Mouse (Mus musculus): ENCODE results near the gene Lypd6b. TPM values are rescaled to one million over a fixed set of nuclear protein-coding genes. Genes with fewer than 3 reads are reported as not detected.

Lypd6b gene
- polyA plus RNA-seq, 1 experiment from 2014 or later: 8.9 TPM

DNA sequence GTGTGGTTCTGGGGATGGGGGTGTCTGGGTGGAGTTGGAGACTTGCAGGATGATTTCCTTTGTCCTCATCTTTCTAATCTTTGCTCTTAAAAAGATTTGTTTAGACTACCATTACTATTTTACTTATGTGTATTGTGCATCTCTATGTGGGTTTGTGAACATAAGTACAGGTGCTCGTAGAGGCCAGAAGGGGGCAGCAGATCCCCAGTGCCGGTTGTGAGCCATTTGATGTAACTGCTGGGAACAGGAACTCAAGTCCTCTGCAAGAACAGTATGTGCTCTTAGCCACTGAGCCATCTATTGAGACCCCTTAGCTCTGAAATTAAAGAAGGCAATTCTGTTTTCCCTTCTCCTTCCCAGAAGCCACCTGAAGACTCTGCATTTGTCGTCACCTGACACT lies 183.5 kb downstream of the Lypd6b start:
- no peaks in the 10 kb centered on the region for H3K36me3 ChIP-seq (ENCODE audit: insufficient read depth, low read length)
- H3K4me3 ChIP-seq (replicated peaks; ENCODE audit: low read depth, low read length): no peak overlapping the region
- H3K27me3 ChIP-seq (ENCODE audit: insufficient read depth, low read length): no peaks in the 10 kb centered on the region
- H3K27ac ChIP-seq: no peak overlapping the region
- no peak overlapping the region for H3K4me2 ChIP-seq (ENCODE audit: low read length)
- ATAC-seq (replicated peaks; ENCODE audit: low FRiP score, low read depth) (no peak), DNase-seq (ENCODE audit: low spot score) (no peak)
- H3K4me1 ChIP-seq (replicated peaks; ENCODE audit: insufficient read depth, low read length): no peaks in the 10 kb centered on the region
- 93% methylated on average over 3 of the region's 3 CpGs for WGBS
- TF ChIP-seq CTCF (IDR thresholded peaks at IDR 0.05; ENCODE audit: low read depth): peak; percentile 21; the same call in 1 of the 2 replicates
- H3K9ac ChIP-seq (ENCODE audit: low read depth, low read length): no peak overlapping the region
- H3K9me3 ChIP-seq (replicated peaks; ENCODE audit: low read length): no peaks in the 10 kb centered on the region

DNA sequence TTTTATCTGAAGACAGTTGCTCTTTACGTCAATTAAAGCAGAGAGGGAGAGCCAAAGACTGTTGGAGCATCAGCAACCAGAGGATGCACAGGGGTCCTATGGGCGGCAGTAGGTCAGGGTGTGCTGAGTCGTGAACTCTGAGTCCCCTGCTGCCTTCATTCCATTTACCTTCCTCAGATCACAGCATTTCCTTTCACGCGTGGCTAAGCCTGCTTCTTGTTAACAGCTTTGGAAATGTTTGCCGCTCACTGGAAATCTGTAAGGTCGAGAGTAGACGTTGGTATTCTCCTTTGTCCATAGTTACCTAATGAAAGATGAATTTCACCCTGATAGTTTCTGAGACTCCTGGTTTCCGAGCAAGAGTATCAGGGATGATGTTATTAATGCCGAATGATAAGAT lies 191.1 kb downstream of the Lypd6b start:
- Histone ChIP-seq H3K36me3 (ENCODE audit: insufficient read depth, low read length) (no peaks in the 10 kb centered on the region), H3K9me3 (replicated peaks; ENCODE audit: low read length) (no peaks in the 10 kb centered on the region), H3K27me3 (ENCODE audit: insufficient read depth, low read length) (no peaks in the 10 kb centered on the region), H3K4me1 (replicated peaks; ENCODE audit: insufficient read depth, low read length) (no peaks in the 10 kb centered on the region), H3K27ac (no peak overlapping the region), H3K4me3 (replicated peaks; ENCODE audit: low read depth, low read length) (no peak overlapping the region), H3K4me2 (ENCODE audit: low read length) (no peak overlapping the region), H3K9ac (ENCODE audit: low read depth, low read length) (no peak overlapping the region)
- ATAC-seq (replicated peaks; ENCODE audit: low FRiP score, low read depth) (no peak), DNase-seq (ENCODE audit: low spot score) (peak; percentile 10)
- no peak for TF ChIP-seq CTCF (IDR thresholded peaks at IDR 0.05; ENCODE audit: low read depth)
- 52% methylated on average over 10 of the region's 10 CpGs for WGBS

DNA sequence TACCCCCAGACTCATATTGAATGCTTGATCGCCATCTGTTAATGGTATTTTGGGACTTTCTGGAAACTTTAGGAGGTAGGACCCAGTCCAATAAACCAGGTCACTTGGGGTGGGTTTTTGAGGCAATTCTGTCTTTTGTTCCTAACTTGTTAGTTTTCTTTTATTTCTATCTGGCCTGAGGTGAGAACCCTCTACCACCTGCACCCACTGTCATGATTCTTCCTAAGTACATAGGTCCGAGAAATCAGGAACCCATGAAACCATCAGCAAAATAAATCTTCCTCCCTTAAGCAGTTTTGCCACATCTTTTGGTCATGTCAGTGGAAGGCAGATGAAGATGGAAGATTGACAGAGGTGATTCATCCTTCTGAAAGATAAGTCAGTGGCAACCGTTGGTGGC lies 192.5 kb downstream of the Lypd6b start:
- Histone ChIP-seq H3K4me1 (replicated peaks; ENCODE audit: insufficient read depth, low read length) (no peaks in the 10 kb centered on the region), H3K9me3 (replicated peaks; ENCODE audit: low read length) (no peaks in the 10 kb centered on the region), H3K27me3 (ENCODE audit: insufficient read depth, low read length) (no peaks in the 10 kb centered on the region), H3K27ac (no peak overlapping the region), H3K9ac (ENCODE audit: low read depth, low read length) (no peak overlapping the region), H3K4me3 (replicated peaks; ENCODE audit: low read depth, low read length) (no peak overlapping the region), H3K4me2 (ENCODE audit: low read length) (no peak overlapping the region), H3K36me3 (ENCODE audit: insufficient read depth, low read length) (no peaks in the 10 kb centered on the region)
- no peak for DNase-seq (ENCODE audit: low spot score)
- TF ChIP-seq CTCF (IDR thresholded peaks at IDR 0.05; ENCODE audit: low read depth): no peak
- 81% methylated on average over 3 of the region's 3 CpGs for WGBS
- no peak for ATAC-seq (replicated peaks; ENCODE audit: low FRiP score, low read depth)

DNA sequence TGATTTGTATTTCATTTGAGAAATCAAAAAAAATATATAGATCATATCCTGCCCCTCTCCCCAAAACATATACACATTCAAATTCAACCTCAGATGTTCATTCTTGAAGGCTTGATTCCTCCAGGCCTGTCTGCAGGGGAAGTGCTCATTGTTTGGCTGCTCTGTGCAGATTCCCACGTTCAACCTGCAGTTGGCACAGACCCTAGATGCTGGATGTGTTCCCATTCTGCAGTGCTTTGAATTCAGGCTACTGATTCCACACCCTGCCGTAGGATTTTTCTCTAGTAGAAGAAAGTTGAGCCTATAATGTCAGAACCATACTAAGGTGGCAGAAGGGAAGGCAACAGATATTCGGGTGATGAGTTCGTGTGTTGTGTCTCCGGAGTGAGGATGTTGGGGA lies 195.5 kb downstream of the Lypd6b start:
- ATAC-seq (replicated peaks; ENCODE audit: low FRiP score, low read depth) (no peak), DNase-seq (ENCODE audit: low spot score) (no peak)
- Histone ChIP-seq H3K9me3 (replicated peaks; ENCODE audit: low read length) (no peaks in the 10 kb centered on the region), H3K9ac (ENCODE audit: low read depth, low read length) (no peak overlapping the region), H3K4me1 (replicated peaks; ENCODE audit: insufficient read depth, low read length) (peaks cover 5% of the 10 kb centered on the region; the same call in 1 of the 2 replicates), H3K27ac (no peak overlapping the region), H3K4me3 (replicated peaks; ENCODE audit: low read depth, low read length) (no peak overlapping the region), H3K27me3 (ENCODE audit: insufficient read depth, low read length) (no peaks in the 10 kb centered on the region), H3K4me2 (ENCODE audit: low read length) (no peak overlapping the region), H3K36me3 (ENCODE audit: insufficient read depth, low read length) (no peaks in the 10 kb centered on the region)
- WGBS: 77% methylated on average over 5 of the region's 5 CpGs
- no peak for TF ChIP-seq CTCF (IDR thresholded peaks at IDR 0.05; ENCODE audit: low read depth)

DNA sequence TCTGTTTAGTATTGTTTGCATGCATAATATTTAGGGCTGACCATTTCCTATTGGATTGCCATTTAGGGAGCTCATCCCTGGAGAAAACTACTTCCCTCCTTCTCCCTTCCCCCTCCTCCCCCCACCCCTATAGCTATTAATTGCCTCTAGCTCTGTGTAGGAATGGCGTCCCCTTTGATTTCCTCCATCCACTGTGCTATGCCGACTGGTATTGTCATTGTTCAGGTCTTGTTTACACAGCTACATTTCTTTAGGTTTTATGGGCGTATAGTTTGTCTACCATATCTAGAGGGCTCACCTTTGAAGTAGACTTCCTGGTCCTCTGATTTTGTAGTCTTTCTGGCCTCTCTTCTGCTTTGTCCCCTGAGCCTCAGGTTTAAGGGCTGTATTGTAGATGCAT lies 197.3 kb downstream of the Lypd6b start:
- Histone ChIP-seq H3K36me3 (ENCODE audit: insufficient read depth, low read length) (no peaks in the 10 kb centered on the region), H3K4me1 (replicated peaks; ENCODE audit: insufficient read depth, low read length) (peaks cover 5% of the 10 kb centered on the region; the same call in 1 of the 2 replicates), H3K4me3 (replicated peaks; ENCODE audit: low read depth, low read length) (no peak overlapping the region), H3K4me2 (ENCODE audit: low read length) (no peak overlapping the region), H3K9ac (ENCODE audit: low read depth, low read length) (no peak overlapping the region), H3K9me3 (replicated peaks; ENCODE audit: low read length) (no peaks in the 10 kb centered on the region), H3K27ac (no peak overlapping the region), H3K27me3 (ENCODE audit: insufficient read depth, low read length) (no peaks in the 10 kb centered on the region)
- 46% methylated on average over 3 of the region's 3 CpGs for WGBS
- ATAC-seq (replicated peaks; ENCODE audit: low FRiP score, low read depth) (no peak), DNase-seq (ENCODE audit: low spot score) (no peak)
- no peak for TF ChIP-seq CTCF (IDR thresholded peaks at IDR 0.05; ENCODE audit: low read depth)

DNA sequence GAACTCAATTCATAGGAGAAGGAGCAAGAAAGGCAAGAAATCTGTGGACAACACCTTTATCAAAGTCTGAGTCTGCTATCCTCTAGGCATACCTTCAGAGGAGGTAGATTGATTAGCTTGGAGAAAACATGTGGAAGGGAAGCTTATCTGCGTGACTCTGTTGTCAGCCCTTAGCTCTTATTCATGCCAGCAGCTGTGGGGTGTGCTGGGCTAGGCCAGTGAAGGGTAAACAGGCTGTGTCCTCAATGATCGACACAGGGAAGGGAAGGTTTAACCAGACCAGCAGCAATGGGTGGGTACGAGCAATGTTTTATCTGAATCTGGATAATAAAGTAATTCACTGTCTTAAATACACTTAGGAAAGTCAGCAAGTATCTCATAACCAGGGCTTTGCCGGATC lies 208.4 kb downstream of the Lypd6b start:
- H3K36me3 ChIP-seq (ENCODE audit: insufficient read depth, low read length): no peaks in the 10 kb centered on the region
- TF ChIP-seq CTCF (IDR thresholded peaks at IDR 0.05; ENCODE audit: low read depth): no peak
- no peak overlapping the region for H3K4me2 ChIP-seq (ENCODE audit: low read length)
- 81% methylated on average over 4 of the region's 4 CpGs for WGBS
- H3K4me1 ChIP-seq (replicated peaks; ENCODE audit: insufficient read depth, low read length): no peaks in the 10 kb centered on the region
- H3K4me3 ChIP-seq (replicated peaks; ENCODE audit: low read depth, low read length): no peak overlapping the region
- H3K27me3 ChIP-seq (ENCODE audit: insufficient read depth, low read length): no peaks in the 10 kb centered on the region
- no peak overlapping the region for H3K9ac ChIP-seq (ENCODE audit: low read depth, low read length)
- DNase-seq (ENCODE audit: low spot score) (no peak), ATAC-seq (replicated peaks; ENCODE audit: low FRiP score, low read depth) (no peak)
- H3K9me3 ChIP-seq (replicated peaks; ENCODE audit: low read length): no peaks in the 10 kb centered on the region
- H3K27ac ChIP-seq: no peak overlapping the region

DNA sequence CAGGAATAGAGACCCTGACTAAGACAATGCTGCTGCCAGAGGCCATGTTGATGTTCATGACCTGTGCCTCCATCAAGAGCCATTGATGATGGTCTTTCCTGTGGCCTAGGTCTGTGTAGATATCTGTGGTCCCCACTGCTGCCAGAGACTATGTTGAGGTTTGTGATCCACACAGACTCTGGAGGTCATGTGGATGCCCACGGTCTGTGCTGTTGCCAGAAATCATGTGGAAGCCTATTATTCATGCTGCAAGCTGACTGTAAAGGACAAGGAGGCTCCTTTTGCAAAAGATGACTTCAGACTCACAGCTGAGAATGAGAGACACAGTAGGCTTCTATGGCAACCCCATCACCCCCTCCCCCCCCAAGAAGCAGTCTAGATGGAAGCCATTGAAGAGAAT lies 209.7 kb downstream of the Lypd6b start:
- TF ChIP-seq CTCF (IDR thresholded peaks at IDR 0.05; ENCODE audit: low read depth): no peak
- H3K36me3 ChIP-seq (ENCODE audit: insufficient read depth, low read length): no peaks in the 10 kb centered on the region
- no peaks in the 10 kb centered on the region for H3K4me1 ChIP-seq (replicated peaks; ENCODE audit: insufficient read depth, low read length)
- no peak overlapping the region for H3K9ac ChIP-seq (ENCODE audit: low read depth, low read length)
- H3K4me3 ChIP-seq (replicated peaks; ENCODE audit: low read depth, low read length): no peak overlapping the region
- ATAC-seq (replicated peaks; ENCODE audit: low FRiP score, low read depth) (no peak), DNase-seq (ENCODE audit: low spot score) (no peak)
- no peaks in the 10 kb centered on the region for H3K27me3 ChIP-seq (ENCODE audit: insufficient read depth, low read length)
- no peak overlapping the region for H3K27ac ChIP-seq
- H3K9me3 ChIP-seq (replicated peaks; ENCODE audit: low read length): no peaks in the 10 kb centered on the region
- H3K4me2 ChIP-seq (ENCODE audit: low read length): no peak overlapping the region
- WGBS: 83% methylated on average over 1 of the region's 1 CpGs

Other genes with a start within 250 kb of the Lypd6b start
- gene Kif5c, start 168.4 kb upstream of the Lypd6b start, polyA plus RNA-seq (2015; fragmentation: Nextera tagmentation; extraction: Ambion mirVana): 2.7 TPM in 2 replicates